Mouse (Mus musculus) left cerebral cortex, postnatal 36 days (tissue): Measurements from ENCODE around the gene Abcc4. TPM values are rescaled to one million over a fixed set of nuclear protein-coding genes. Genes with fewer than 3 reads are reported as not detected.

ENCODE experiments used
- DNase-seq, 2 experiments: peaks; one replicate each; pipeline ENCODE4 v3.0.0; 2021 to 2022; ENCODE audit warnings: low spot score in 2 of 2, mixed read lengths in 1 of 2
- intact Hi-C: fragments of 180-260 bp; cut with DNase I; formaldehyde crosslinking; loops from one replicate; pipeline ENCODE4 v1.15.1; 2025
- microRNA-seq: library from miRNA; unstranded; fragments of <30 nt; microRNA quantifications from one replicate; pipeline ENCODE4 v1.2.0, GENCODE M21; 2022
- total RNA-seq, 2 experiments: library from RNA; stranded (reverse); gene quantifications; 2 replicates each; pipeline ENCODE4 v1.2.3; 2021

The Abcc4 gene
- total RNA-seq, 2 experiments from 2014 or later: 8.4 to 13.6 TPM

DNA sequence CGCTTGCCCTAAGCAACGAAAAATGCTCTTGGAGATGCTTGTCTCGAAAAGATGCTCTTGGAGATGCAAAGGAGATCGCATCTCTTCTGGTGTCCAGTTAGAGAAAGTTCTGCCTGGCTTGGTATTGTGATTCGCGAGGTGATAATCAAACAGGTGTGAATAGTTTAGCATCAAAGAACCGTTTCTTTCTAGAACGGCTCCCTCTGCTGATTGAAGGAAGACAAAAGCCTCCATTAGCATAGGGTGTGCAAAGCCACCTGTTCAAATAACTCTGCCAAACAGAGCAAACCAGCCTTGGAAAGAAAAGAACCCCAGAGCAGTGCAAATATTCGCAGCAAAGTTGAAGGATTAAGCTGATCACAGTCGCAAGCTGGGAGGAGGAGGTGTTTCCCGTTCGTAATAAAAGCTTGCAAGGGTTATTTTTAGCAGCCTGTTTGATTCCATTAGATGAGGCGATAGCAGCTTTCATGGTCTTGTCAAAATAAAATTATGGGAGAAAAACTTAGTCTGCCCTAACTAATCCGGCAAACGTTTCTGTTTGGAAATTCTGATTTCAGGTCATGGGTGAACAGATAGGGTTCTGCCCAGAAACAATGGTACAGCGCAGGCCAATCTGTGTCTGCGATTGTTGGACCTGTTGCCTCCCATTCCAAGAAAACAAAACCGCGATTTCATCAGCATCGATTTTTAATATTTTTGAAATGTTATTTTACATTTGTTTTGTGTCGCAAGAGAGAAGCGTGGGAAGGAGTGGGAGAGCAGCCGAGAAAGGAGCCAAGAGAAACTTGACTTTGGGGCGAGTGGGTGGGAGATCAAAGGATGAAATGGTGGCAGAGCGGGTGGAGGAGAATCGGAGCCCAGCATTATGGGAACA, 231.6 kb downstream of the Abcc4 start:
- DNase-seq: no peak
- intact Hi-C loops: no loop called here

DNA sequence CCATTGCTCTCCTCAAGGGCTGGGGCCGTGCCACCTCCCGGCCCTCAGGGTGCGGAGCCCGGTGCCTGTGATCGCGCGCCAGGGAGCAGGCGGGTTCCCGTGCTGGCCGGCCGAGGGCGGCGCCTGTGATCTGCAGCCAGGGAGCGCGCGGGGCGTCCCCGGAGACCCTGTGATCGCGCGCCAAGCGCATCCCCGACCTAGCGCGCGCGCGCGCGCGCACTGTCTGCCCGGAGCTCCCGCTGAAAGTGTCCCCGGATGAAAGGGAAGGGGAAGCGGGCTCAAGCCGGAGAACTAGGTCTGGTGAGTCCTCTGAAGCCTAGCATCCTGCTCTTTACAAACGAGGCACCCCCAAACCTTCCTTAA, 232.2 kb downstream of the Abcc4 start:
- peak; percentile 17 to 21 for DNase-seq
- intact Hi-C loops: no loop called here

DNA sequence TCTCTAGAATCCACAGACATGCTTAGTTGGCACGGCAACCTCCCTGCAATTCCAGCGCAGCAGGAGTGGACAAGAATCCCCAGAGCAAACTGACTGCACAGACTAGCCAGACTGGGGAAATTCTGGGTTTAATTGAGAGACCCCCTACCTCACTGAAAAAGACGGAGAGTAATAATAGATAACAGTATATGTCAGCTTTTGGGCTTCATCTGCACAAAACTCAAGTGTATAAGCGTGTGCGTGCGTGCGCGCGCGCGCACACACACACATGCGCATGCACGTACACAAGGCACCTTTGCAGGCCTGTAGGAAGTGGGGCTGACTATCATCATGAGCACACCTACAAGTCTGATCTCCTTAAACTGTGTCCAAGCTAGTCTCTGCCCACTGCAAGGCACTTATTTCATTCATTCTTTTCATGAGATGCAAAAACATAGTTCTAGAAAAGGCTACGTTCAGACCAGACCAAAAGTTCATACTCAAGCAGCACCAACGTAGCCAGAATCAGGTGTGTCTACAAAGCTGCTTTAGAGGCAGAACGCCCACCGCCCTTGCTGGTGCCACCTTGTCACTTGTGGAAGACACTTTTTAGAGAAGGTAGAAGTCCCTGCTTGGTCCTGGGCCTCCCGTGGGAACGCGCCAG, 232.7 kb downstream of the Abcc4 start:
- intact Hi-C loops: no loop called here
- peak in 1 of 2 experiments; percentile 6 for DNase-seq

DNA sequence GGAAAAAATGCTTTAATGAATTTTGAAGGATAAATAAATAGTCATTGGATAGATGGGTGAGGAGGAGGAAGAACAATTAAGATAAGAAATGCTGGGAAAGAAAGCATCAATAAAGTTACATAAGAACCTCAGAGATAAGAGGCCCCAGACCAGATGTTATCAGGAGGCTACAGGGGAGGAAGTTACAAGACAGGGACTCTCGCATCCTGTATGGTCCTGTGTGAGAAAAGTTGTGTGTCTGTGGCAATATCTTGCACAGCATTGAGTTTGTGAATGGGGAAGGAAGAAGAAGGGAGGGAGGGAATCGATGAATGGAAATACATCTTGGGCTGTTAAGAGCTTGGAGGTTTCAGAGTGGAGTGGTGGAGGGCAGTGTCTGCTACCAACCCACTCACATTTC, 240.7 kb downstream of the Abcc4 start:
- DNase-seq: no peak
- intact Hi-C loops: no loop called here

DNA sequence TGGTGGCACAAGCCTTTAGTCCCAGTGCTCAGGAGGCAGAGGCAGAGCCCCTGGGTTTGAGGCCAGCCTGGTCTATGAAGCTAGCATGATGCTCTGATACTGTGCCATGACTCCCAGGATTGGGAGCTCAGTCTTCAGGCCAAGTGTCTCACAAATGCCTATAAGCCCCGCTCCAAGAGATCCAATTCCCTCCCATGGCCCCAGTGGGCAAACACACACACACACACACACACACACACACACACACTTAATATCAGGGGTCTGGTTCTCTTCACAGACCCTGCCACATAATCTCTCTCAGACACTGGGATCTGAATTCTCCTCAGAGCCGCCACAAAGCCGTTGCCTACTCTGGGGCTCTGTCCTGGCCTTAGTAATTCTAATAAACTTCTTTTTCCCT, 241.6 kb downstream of the Abcc4 start:
- no peak for DNase-seq
- intact Hi-C loops: no loop called here

DNA sequence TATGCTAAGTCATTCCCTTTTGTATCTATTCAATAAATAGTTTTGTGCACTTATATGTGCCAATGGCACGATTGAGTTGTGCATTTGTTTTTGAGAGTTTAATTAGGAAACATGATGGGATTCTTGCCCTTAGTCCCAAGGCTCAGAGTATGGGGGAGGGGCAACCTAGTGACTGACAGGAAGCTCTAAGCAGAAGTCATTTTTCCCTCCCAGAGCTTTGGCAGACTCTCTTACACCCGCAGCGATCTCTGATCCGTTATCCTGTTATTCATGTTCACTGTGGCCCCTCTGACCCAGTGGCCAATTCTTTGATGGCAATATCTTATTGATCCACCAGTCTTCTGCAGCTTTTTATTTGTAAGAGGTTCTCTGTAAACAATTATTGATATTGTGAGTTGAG, 253.4 kb downstream of the Abcc4 start:
- no peak for DNase-seq
- intact Hi-C loops: no loop called here

DNA sequence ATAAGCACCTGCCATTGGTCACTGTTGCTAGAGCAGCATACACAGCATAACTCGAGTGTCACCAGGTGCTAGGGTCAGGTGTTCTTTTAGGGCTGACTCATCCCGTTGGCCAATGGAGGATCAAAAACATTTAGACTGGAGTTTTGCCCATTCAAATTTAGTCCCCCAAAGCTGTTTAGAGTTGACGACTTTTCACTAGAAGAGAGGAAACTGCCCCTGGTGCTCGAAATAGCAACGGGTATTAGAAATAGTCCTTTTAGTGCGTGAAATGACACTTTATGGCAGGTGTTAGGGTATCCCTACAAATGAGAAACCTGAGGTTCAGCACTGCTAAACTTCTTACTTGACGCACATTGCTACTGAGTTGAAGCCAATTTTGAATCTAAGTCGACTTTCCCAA, 265.9 kb downstream of the Abcc4 start:
- intact Hi-C loops: no loop called here
- no peak for DNase-seq

DNA sequence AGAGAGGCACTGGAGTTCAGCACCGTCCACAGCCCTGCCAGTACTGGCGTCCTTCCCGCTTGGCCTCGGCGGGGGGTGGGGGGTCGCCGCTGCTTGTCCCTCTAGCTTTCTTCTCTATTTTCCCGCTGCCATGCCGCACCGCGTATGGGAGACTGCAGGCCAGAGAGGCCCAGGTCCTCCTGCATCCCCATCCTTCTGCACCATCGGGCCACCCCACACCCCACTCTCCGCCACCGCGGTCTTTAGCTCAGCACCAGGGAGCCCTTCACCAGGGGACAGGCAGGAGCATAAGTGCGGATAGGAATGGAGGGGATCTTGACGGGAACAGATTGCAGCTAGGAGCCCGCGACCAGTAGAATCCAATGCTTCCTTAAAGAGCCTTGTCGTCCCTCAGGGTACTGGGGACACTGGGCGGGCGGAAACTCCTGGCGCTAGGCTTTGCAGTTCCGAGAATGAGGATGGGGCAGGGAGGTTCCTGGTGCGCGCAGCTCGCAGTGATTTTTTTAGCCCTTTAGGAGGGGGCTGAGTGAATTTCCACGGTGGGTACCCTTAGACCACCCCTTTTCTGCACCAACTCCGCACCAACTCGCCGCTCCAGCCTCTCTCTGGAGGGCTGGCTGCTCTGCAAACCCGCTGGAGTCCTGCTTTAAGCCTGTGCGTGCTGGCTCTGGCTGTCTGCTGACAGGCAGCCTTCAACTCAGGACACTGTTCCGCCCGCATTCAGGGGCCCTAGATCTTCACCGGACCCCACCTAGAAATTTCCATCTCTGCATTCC, 268.7 kb downstream of the Abcc4 start:
- intact Hi-C loops: loop anchor here (2.0 kb wide), 2 partner anchors 199 to 207 kb away; no protein-coding TSS in a partner anchor
- peak; percentile 21 to 27 for DNase-seq

DNA sequence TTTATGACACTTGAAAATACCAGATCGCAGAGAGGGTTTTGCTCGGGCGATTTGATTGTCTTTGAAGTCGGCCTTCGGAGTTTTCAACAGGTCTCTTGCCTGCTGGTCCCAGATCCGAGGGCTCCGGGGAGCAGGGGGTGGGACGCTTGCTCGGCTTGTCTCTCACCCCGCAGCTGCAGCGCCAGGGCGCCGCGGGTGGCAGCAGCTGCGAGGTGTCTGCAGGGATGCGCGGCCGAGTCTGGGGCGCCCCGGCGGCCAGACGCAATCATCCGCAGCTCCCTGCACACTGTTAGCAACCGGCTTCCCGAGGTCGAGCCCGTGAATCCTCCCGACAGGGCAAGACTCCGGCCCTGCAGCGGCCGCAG, 269.2 kb downstream of the Abcc4 start:
- intact Hi-C loops: loop anchor here (2.0 kb wide), 2 partner anchors 198 to 206 kb away; no protein-coding TSS in a partner anchor
- DNase-seq: peak; percentile 34 to 42

DNA sequence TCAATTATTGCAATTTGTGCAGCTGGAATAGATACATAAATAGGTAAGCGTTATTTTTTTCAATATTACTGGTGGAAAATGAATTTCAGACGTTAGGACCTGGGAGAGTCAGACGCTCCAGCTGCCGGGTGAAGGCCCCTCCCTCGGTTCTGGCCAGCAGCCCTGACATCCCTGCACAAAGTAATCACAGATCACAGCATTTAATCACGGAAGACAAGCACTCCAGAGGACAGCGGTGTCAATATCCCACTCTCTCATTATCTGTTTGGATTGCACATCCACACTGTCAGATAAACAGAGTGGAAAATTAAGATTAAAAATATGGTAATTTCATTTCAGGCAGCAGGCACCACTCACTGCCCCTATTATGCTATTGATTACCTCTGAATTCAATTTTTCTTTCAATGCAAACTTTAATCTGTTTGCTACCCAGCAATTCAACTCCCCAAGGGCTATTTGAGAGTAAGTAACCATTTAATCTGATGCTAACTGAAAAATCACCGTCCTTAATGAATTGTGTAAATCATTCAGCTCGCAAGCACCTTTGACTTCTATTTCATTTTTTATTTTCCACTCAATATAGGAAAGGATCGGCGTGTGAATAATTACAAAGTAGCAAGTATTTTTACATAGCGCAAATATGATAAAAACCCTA, 270.2 kb downstream of the Abcc4 start:
- intact Hi-C loops: loop anchor here (2.0 kb wide), 2 partner anchors 197 to 205 kb away; no protein-coding TSS in a partner anchor
- no peak for DNase-seq

DNA sequence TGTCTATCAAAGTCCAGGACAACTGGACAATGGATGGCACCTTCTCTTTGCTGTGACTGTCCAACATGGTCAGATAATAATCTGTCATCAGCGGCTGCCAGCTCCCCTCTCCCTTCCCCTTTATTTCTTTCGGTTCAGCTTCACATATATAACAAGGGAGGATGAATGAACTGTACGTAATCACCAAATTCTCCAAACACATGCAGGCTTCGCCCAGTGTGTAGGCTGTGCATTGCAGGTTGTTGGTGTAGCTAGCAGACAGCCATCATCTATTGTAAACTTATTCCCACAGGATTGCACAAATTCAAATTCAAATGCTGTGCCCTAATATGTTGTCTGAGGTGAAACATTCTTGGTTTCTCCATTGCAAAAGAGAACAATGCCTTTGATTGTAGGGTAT, 271.2 kb downstream of the Abcc4 start:
- intact Hi-C loops: no loop called here
- DNase-seq: no peak

DNA sequence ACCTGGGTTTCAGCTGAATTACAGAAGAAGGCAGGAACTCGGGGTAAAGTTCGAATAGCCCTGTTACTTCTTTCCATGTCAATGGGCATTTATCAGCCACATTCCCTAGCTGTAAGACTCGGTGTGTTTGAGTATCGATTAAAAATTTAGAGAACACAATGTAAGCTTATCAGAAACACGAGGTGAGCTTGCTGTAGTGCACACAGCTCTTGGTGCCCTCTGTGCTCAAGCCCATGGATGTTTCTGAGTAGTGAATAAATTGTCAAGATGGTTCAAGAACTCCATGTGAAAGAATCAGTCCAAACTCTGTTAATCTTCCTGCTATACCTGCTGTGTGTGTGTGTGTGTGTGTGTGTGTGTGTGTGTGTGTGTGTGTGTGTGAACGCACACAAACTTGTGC, 272.2 kb downstream of the Abcc4 start:
- intact Hi-C loops: no loop called here
- no peak for DNase-seq

Small RNA genes within 50 kb of the gene (microRNA-seq; reads per million reads assigned to microRNA genes)
- gene Mir6391: not detected

Other genes with a start within 250 kb of the Abcc4 start
- 10 to 100 TPM; 24.6 to 28.3 TPM for gene Cldn10, start 81.7 kb upstream of the Abcc4 start, total RNA-seq
- gene Dzip1, start 219.2 kb upstream of the Abcc4 start, total RNA-seq: 100 to 1,000 TPM in 1 of 2 experiments, 10 to 100 TPM in 1; 78.4 to 117 TPM
- 10 to 100 TPM; 30.3 to 41.2 TPM for gene Dnajc3, start 231.8 kb upstream of the Abcc4 start, total RNA-seq